Mouse (Mus musculus) liver, embryonic 12.5 days (tissue): Measurements from ENCODE around the gene Drd2. TPM values are rescaled to one million over a fixed set of nuclear protein-coding genes. Genes with fewer than 3 reads are reported as not detected.

Experiments used
- ATAC-seq: fragments of 200-750 bp; cut with Nextera tagmentation; 2 replicates; pipeline ENCODE4 v1.8.0; 2017; ENCODE audit warnings: moderate number of reproducible peaks, mild to moderate bottlenecking, moderate library complexity
- H3K27ac ChIP-seq: fragments of 300-500 bp; sonication (generic); 2 replicates; pipeline ENCODE4 v1.5.1; 2016; ENCODE audit warnings: mild to moderate bottlenecking
- H3K27me3 ChIP-seq: fragments of 300-500 bp; sonication (generic); replicated peaks from 2 replicates; pipeline ENCODE4 v1.6.1; 2016; ENCODE audit warnings: mild to moderate bottlenecking, moderate library complexity
- H3K36me3 ChIP-seq: fragments of 300-500 bp; sonication (generic); 2 replicates; pipeline ENCODE4 v1.6.1; 2016; ENCODE audit warnings: mild to moderate bottlenecking, moderate library complexity
- H3K4me1 ChIP-seq: fragments of 300-500 bp; sonication (generic); 2 replicates; pipeline ENCODE4 v1.6.1; 2016
- H3K4me2 ChIP-seq: fragments of 300-500 bp; sonication (generic); 2 replicates; pipeline ENCODE4 v1.6.1; 2016; ENCODE audit warnings: mild to moderate bottlenecking, moderate library complexity
- H3K4me3 ChIP-seq: fragments of 300-500 bp; sonication (generic); 2 replicates; pipeline ENCODE4 v1.5.1; 2016; ENCODE audit warnings: mild to moderate bottlenecking, moderate library complexity
- H3K9ac ChIP-seq: fragments of 300-500 bp; sonication (generic); 2 replicates; pipeline ENCODE4 v1.6.1; 2016; ENCODE audit warnings: mild to moderate bottlenecking, moderate library complexity
- H3K9me3 ChIP-seq: fragments of 300-500 bp; sonication (generic); replicated peaks from 2 replicates; pipeline ENCODE4 v1.6.1; 2016; ENCODE audit warnings: mild to moderate bottlenecking, moderate library complexity
- WGBS: fragments of 180-500 bp; shearing (Covaris S2); methylation state at CpG from one replicate; pipeline ENCODE4 v1.1.7; 2016; ENCODE audit not compliant: insufficient replicate concordance; 5-methylcytosine and 5-hydroxymethylcytosine counted together
- polyA plus RNA-seq: library from polyadenylated mRNA; unstranded; fragments of >200 nt; fragmentation: Nextera tagmentation; extraction: Ambion mirVana; gene quantifications from 2 replicates; pipeline ENCODE4 v1.2.1, GENCODE M21; 2016

Gene Drd2
- not detected in 2 replicates for polyA plus RNA-seq

- Histone ChIP-seq H3K36me3 (no peaks in the 10 kb centered on the region), H3K9me3 (no peaks in the 10 kb centered on the region), H3K27me3 (peaks cover 43% of the 10 kb centered on the region), H3K9ac (no peak within 1 kb of the TSS), H3K4me2 (peak within 1 kb of the TSS; percentile 54), H3K27ac (no peak within 1 kb of the TSS), H3K4me1 (peaks cover 9% of the 10 kb centered on the region; the same call in 1 of the 2 replicates), H3K4me3 (peak within 1 kb of the TSS; percentile 19; the same call in 1 of the 2 replicates)
- 4% methylated on average over 78 of the region's 84 CpGs for WGBS
- ATAC-seq: peak; percentile 61
These were observed at the start of gene Drd2 for GRCm38 (mm10) chr9:49340136-49341043. Drd2 (plus strand) TSS chr9:49340627.

- Histone ChIP-seq H3K4me1 (no peaks in the 10 kb centered on the region), H3K27me3 (no peaks in the 10 kb centered on the region), H3K4me3 (no peak overlapping the region), H3K4me2 (no peak overlapping the region), H3K9me3 (no peaks in the 10 kb centered on the region), H3K27ac (no peak overlapping the region), H3K9ac (no peak overlapping the region), H3K36me3 (no peaks in the 10 kb centered on the region)
- WGBS: 38% methylated on average over 1 of the region's 1 CpGs
- no peak for ATAC-seq
These were observed 45.3 kb upstream of the Drd2 start for GRCm38 (mm10) chr9:49295101-49295500.

- WGBS: 40% methylated on average over 3 of the region's 3 CpGs
- Histone ChIP-seq H3K36me3 (no peaks in the 10 kb centered on the region), H3K9ac (no peak overlapping the region), H3K27ac (no peak overlapping the region), H3K4me3 (no peak overlapping the region), H3K9me3 (no peaks in the 10 kb centered on the region), H3K4me2 (no peak overlapping the region), H3K4me1 (no peaks in the 10 kb centered on the region), H3K27me3 (no peaks in the 10 kb centered on the region)
- ATAC-seq: no peak
These were observed 32.9 kb upstream of the Drd2 start for GRCm38 (mm10) chr9:49307576-49307975.

GRCm38 (mm10) chr9:49310821-49311220 lies 29.6 kb upstream of the Drd2 start:
- ATAC-seq: no peak
- H3K9ac ChIP-seq: no peak overlapping the region
- no peaks in the 10 kb centered on the region for H3K9me3 ChIP-seq
- no peaks in the 10 kb centered on the region for H3K4me1 ChIP-seq
- H3K27ac ChIP-seq: no peak overlapping the region
- H3K36me3 ChIP-seq: no peaks in the 10 kb centered on the region
- no peaks in the 10 kb centered on the region for H3K27me3 ChIP-seq
- 41% methylated on average over 4 of the region's 4 CpGs for WGBS
- no peak overlapping the region for H3K4me2 ChIP-seq
- no peak overlapping the region for H3K4me3 ChIP-seq

- Histone ChIP-seq H3K36me3 (no peaks in the 10 kb centered on the region), H3K27ac (no peak overlapping the region), H3K9ac (no peak overlapping the region), H3K4me1 (no peaks in the 10 kb centered on the region), H3K4me2 (no peak overlapping the region), H3K4me3 (no peak overlapping the region), H3K27me3 (no peaks in the 10 kb centered on the region), H3K9me3 (no peaks in the 10 kb centered on the region)
- no peak for ATAC-seq
These were observed 21.8 kb upstream of the Drd2 start for GRCm38 (mm10) chr9:49318638-49319037.

- ATAC-seq: no peak
- Histone ChIP-seq H3K27me3 (peaks cover 43% of the 10 kb centered on the region), H3K4me2 (peak overlapping the region; percentile 54), H3K36me3 (no peaks in the 10 kb centered on the region), H3K27ac (no peak overlapping the region), H3K9ac (no peak overlapping the region), H3K4me3 (no peak overlapping the region), H3K9me3 (no peaks in the 10 kb centered on the region), H3K4me1 (peaks cover 9% of the 10 kb centered on the region; the same call in 1 of the 2 replicates)
- WGBS: 5% methylated on average over 10 of the region's 10 CpGs
These were observed 578 bp downstream of the Drd2 start for GRCm38 (mm10) chr9:49341044-49341365.

- Histone ChIP-seq H3K36me3 (no peaks in the 10 kb centered on the region), H3K9ac (no peak overlapping the region), H3K4me1 (no peaks in the 10 kb centered on the region), H3K4me2 (no peak overlapping the region), H3K27ac (no peak overlapping the region), H3K4me3 (no peak overlapping the region), H3K9me3 (no peaks in the 10 kb centered on the region), H3K27me3 (no peaks in the 10 kb centered on the region)
- WGBS: 12% methylated on average over 5 of the region's 5 CpGs
- ATAC-seq: 0 out of 2 replicates have a peak, but pooled peaks have one; percentile 15
These were observed 25.3 kb downstream of the Drd2 start for GRCm38 (mm10) chr9:49365763-49366162.

- 64% methylated on average over 2 of the region's 2 CpGs for WGBS
- ATAC-seq: no peak
These were observed 33.5 kb downstream of the Drd2 start for GRCm38 (mm10) chr9:49373946-49374345.

GRCm38 (mm10) chr9:49379962-49380361 lies 39.5 kb downstream of the Drd2 start:
- H3K4me2 ChIP-seq: no peak overlapping the region

More at GRCm38 (mm10) chr9:49373946-49374345, 33.5 kb downstream of the Drd2 start:
- Histone ChIP-seq H3K4me3 (no peak overlapping the region), H3K9me3 (no peaks in the 10 kb centered on the region), H3K9ac (no peak overlapping the region), H3K27ac (no peak overlapping the region), H3K4me1 (no peaks in the 10 kb centered on the region), H3K36me3 (no peaks in the 10 kb centered on the region), H3K4me2 (no peak overlapping the region), H3K27me3 (no peaks in the 10 kb centered on the region)

GRCm38 (mm10) chr9:49384041-49384440 lies 43.6 kb downstream of the Drd2 start:
- Histone ChIP-seq H3K27me3 (no peaks in the 10 kb centered on the region), H3K4me1 (no peaks in the 10 kb centered on the region), H3K9ac (no peak overlapping the region), H3K4me3 (no peak overlapping the region), H3K27ac (no peak overlapping the region), H3K36me3 (no peaks in the 10 kb centered on the region), H3K9me3 (no peaks in the 10 kb centered on the region), H3K4me2 (no peak overlapping the region)
- no peak for ATAC-seq
- WGBS: 73% methylated on average over 3 of the region's 3 CpGs

More at GRCm38 (mm10) chr9:49379962-49380361, 39.5 kb downstream of the Drd2 start:
- 71% methylated on average over 4 of the region's 4 CpGs for WGBS
- ATAC-seq: no peak
- Histone ChIP-seq H3K27me3 (no peaks in the 10 kb centered on the region), H3K36me3 (no peaks in the 10 kb centered on the region), H3K9ac (no peak overlapping the region), H3K4me1 (no peaks in the 10 kb centered on the region), H3K27ac (no peak overlapping the region), H3K4me3 (no peak overlapping the region), H3K9me3 (no peaks in the 10 kb centered on the region)

- 64% methylated on average over 6 of the region's 6 CpGs for WGBS
- Histone ChIP-seq H3K4me2 (no peak overlapping the region), H3K27me3 (no peaks in the 10 kb centered on the region), H3K9me3 (no peaks in the 10 kb centered on the region), H3K36me3 (no peaks in the 10 kb centered on the region), H3K27ac (no peak overlapping the region), H3K4me1 (no peaks in the 10 kb centered on the region), H3K9ac (no peak overlapping the region), H3K4me3 (no peak overlapping the region)
- no peak for ATAC-seq
These were observed 44.4 kb downstream of the Drd2 start for GRCm38 (mm10) chr9:49384855-49385254.

- WGBS: 20% methylated on average over 7 of the region's 7 CpGs
These were observed 44.9 kb downstream of the Drd2 start for GRCm38 (mm10) chr9:49385301-49385700.

More at GRCm38 (mm10) chr9:49385301-49385700, 44.9 kb downstream of the Drd2 start:
- Histone ChIP-seq H3K27ac (no peak overlapping the region), H3K9me3 (no peaks in the 10 kb centered on the region), H3K4me2 (no peak overlapping the region), H3K9ac (no peak overlapping the region), H3K4me1 (no peaks in the 10 kb centered on the region), H3K36me3 (no peaks in the 10 kb centered on the region), H3K4me3 (no peak overlapping the region), H3K27me3 (no peaks in the 10 kb centered on the region)
- no peak for ATAC-seq
